Mouse (Mus musculus) liver, embryonic 13.5 days (tissue): ENCODE measurements at regions not wholly inside any gene's neighbourhood (a gene's known extent, or its start where the extent isn't known, plus 50 kb on each side); places are given as distances from the start of the nearest gene placed in this dataset.

Experiments used
- ATAC-seq: fragments of 200-750 bp; cut with Nextera tagmentation; 2 replicates; pipeline ENCODE4 v1.8.0; 2017; ENCODE audit warnings: low read depth, mild to moderate bottlenecking, moderate number of reproducible peaks, moderate library complexity
- DNase-seq: peaks from one replicate; pipeline ENCODE4 v3.0.0; 2022
- H3K27ac ChIP-seq: fragments of 300-500 bp; sonication (generic); 2 replicates; pipeline ENCODE4 v1.5.1; 2015; ENCODE audit warnings: moderate library complexity, mild to moderate bottlenecking, inconsistent platforms
- H3K27me3 ChIP-seq: fragments of 300-500 bp; sonication (generic); 2 replicates; pipeline ENCODE4 v1.6.1; 2015; ENCODE audit warnings: mild to moderate bottlenecking, inconsistent platforms
- H3K36me3 ChIP-seq: fragments of 300-500 bp; sonication (generic); 2 replicates; pipeline ENCODE4 v1.6.1; 2015; ENCODE audit warnings: mild to moderate bottlenecking, inconsistent platforms
- H3K4me1 ChIP-seq: fragments of 300-500 bp; sonication (generic); replicated peaks from 2 replicates; pipeline ENCODE4 v1.6.1; 2015; ENCODE audit warnings: inconsistent platforms
- H3K4me2 ChIP-seq: fragments of 300-500 bp; sonication (generic); 2 replicates; pipeline ENCODE4 v1.6.1; 2015; ENCODE audit warnings: inconsistent platforms, mild to moderate bottlenecking, moderate library complexity
- H3K4me3 ChIP-seq: fragments of 300-500 bp; sonication (generic); replicated peaks from 2 replicates; pipeline ENCODE4 v1.5.1; 2015; ENCODE audit warnings: mild to moderate bottlenecking, inconsistent platforms
- H3K9ac ChIP-seq: fragments of 300-500 bp; sonication (generic); 2 replicates; pipeline ENCODE4 v1.6.1; 2015; ENCODE audit warnings: mild to moderate bottlenecking, inconsistent platforms
- H3K9me3 ChIP-seq: fragments of 300-500 bp; sonication (generic); replicated peaks from 2 replicates; pipeline ENCODE4 v1.6.1; 2016; ENCODE audit warnings: inconsistent platforms
- WGBS: fragments of 180-500 bp; shearing (Covaris S2); methylation state at CpG from one replicate; pipeline ENCODE4 v1.1.7; 2015; ENCODE audit not compliant: insufficient replicate concordance; 5-methylcytosine and 5-hydroxymethylcytosine counted together

DNA sequence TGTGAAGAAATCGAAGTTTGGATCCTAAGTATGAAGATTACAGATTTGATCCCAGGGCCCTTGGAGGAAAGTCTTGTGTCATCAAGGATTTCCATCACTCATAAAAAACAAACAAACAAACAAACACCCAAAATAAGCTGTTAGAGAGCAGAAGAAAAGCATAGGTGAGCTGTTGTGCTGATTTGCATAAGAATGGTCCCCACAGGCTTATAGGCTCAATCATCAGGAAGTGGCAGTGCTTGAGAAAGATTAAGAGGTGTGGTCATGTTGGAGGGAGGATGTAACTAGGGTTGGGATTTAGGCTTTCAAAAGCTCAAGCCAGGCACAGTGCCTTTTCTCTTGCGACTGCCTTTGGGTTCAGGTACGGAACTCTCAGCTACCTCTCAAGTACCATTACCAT, 205.1 kb downstream of the Gm10260 start:
- no peak overlapping the region for H3K4me2 ChIP-seq
- no peak overlapping the region for H3K9ac ChIP-seq
- ATAC-seq (no peak), DNase-seq (no peak)
- no peaks in the 10 kb centered on the region for H3K27me3 ChIP-seq
- H3K36me3 ChIP-seq = no peaks in the 10 kb centered on the region
- H3K4me1 ChIP-seq = no peaks in the 10 kb centered on the region
- H3K4me3 ChIP-seq = no peak overlapping the region
- H3K9me3 ChIP-seq = no peaks in the 10 kb centered on the region
- H3K27ac ChIP-seq = no peak overlapping the region
- WGBS = 72% methylated on average over 3 of the region's 3 CpGs

DNA sequence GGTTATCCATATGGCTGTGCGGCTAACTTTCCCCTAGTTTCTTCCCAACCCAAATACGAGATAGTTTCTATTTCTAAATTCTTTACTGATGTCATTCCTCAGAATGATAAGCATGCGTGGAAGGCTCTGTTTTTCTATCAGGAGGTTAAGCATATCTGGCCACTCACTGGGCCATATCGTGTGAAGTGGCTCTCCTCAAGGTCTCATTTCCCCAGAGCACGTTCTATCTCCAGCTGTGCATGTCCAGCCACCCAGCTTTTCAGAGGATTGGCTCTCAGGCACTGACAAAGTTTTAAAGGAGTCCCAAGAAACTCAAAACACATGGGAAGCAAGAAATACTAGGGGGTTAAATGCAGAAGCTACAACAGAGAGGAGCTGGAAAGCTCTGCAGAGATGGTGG, 205.8 kb downstream of the Gm10260 start:
- 50% methylated on average over 5 of the region's 5 CpGs for WGBS
- no peak for ATAC-seq
- Histone ChIP-seq H3K27ac (no peak overlapping the region), H3K4me2 (no peak overlapping the region), H3K4me1 (no peaks in the 10 kb centered on the region), H3K9ac (no peak overlapping the region), H3K27me3 (no peaks in the 10 kb centered on the region), H3K9me3 (no peaks in the 10 kb centered on the region), H3K4me3 (no peak overlapping the region), H3K36me3 (no peaks in the 10 kb centered on the region)
- DNase-seq = no peak

DNA sequence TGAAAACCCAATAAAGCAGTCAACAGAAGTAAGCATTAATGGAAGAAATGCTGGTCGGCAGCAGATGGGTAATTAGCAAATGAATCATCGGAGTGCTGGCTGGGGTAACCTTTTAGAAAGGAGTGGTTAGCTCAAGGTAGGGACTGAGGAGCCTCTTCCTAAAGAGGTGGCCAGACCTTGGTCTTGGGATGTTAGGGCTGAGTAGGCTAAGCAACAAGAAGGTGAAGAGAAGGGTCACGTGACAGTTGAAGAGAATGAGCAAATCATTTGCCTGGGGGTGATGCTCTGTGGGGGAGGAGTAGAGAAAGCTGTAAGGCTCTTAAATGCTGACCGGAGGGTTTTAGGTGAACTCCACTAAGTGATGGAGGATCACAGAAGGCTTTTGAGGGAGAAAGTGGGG, 208.2 kb downstream of the Gm10260 start:
- ATAC-seq = no peak
- no peaks in the 10 kb centered on the region for H3K9me3 ChIP-seq
- H3K27ac ChIP-seq = no peak overlapping the region
- 69% methylated on average over 4 of the region's 4 CpGs for WGBS
- H3K9ac ChIP-seq = no peak overlapping the region
- H3K4me2 ChIP-seq = no peak overlapping the region
- DNase-seq = no peak
- H3K36me3 ChIP-seq = no peaks in the 10 kb centered on the region
- no peak overlapping the region for H3K4me3 ChIP-seq
- no peaks in the 10 kb centered on the region for H3K27me3 ChIP-seq
- H3K4me1 ChIP-seq = peaks cover 15% of the 10 kb centered on the region

DNA sequence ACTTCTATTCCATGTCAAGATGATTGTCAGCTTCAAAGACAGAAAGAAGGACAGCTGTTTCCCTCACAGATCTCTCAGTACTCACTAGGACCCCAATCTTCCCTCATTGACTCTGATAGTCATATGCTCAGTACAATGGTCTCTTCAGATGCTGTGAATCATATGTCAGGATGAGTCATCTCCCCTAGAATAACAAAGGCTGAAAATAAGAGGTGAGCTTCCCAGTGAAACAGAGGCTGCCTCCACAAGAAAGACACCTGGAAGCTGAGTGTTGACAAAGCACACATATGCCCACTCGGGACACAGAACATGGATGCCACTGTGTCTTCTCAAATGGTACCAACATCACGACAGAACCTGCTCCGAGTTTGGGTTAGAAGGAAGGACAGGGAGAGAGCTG, 209.6 kb downstream of the Gm10260 start:
- H3K27me3 ChIP-seq = no peaks in the 10 kb centered on the region
- H3K4me3 ChIP-seq = no peak overlapping the region
- no peak overlapping the region for H3K27ac ChIP-seq
- H3K9me3 ChIP-seq = no peaks in the 10 kb centered on the region
- no peak overlapping the region for H3K4me2 ChIP-seq
- no peaks in the 10 kb centered on the region for H3K36me3 ChIP-seq
- no peak overlapping the region for H3K9ac ChIP-seq
- peaks cover 21% of the 10 kb centered on the region for H3K4me1 ChIP-seq
- ATAC-seq (no peak), DNase-seq (no peak)
- 67% methylated on average over 3 of the region's 3 CpGs for WGBS

DNA sequence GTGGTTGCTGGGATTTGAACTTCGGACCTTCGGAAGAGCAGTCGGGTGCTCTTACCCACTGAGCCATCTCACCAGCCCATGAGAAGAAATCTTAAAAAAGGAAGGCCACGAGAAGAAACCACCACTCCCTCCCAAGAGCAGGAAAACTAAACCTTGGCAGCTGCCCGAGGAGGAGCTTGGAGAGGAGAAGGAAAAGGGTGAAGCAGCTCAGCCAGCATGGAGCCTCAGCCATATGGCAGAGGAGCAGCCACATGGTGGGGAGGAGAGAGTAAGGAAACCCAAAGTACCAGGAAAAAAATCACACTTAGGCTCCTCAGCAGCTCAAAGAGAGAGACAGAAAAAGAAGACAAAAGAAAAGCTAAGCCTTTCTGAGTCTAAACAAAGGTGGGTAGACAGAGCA, 210.3 kb downstream of the Gm10260 start:
- H3K9ac ChIP-seq = no peak overlapping the region
- no peak overlapping the region for H3K4me2 ChIP-seq
- no peak overlapping the region for H3K4me3 ChIP-seq
- no peaks in the 10 kb centered on the region for H3K36me3 ChIP-seq
- WGBS = 67% methylated on average over 5 of the region's 5 CpGs
- no peak for ATAC-seq
- H3K4me1 ChIP-seq = peaks cover 21% of the 10 kb centered on the region
- no peak overlapping the region for H3K27ac ChIP-seq
- no peaks in the 10 kb centered on the region for H3K27me3 ChIP-seq
- DNase-seq = no peak
- H3K9me3 ChIP-seq = no peaks in the 10 kb centered on the region

DNA sequence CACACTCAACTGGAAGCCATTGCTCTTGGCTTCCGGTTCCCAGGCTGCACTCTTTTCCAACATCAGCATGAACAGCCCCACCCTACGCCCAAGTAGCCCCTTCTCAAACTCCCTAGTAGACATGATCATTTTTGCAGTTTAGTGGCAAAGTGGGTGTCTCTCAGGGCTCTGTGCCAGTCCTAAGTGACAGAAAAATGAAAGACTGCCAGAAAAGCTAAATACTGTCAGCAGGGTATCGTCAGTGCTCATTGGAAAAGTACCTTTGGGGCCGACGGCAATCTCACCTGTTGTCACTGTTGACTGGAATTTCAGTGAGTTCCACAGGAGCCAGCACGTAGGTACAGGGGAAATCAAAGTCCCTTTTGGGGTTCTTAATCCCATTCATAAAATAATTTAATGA, 211.0 kb downstream of the Gm10260 start:
- Histone ChIP-seq H3K4me1 (peaks cover 21% of the 10 kb centered on the region), H3K36me3 (no peaks in the 10 kb centered on the region), H3K9me3 (no peaks in the 10 kb centered on the region), H3K27ac (0 out of 2 replicates have a peak overlapping the region, but pooled peaks have one; percentile 37), H3K9ac (no peak overlapping the region), H3K4me3 (no peak overlapping the region), H3K27me3 (no peaks in the 10 kb centered on the region), H3K4me2 (no peak overlapping the region)
- no peak for DNase-seq
- 64% methylated on average over 6 of the region's 6 CpGs for WGBS
- no peak for ATAC-seq

DNA sequence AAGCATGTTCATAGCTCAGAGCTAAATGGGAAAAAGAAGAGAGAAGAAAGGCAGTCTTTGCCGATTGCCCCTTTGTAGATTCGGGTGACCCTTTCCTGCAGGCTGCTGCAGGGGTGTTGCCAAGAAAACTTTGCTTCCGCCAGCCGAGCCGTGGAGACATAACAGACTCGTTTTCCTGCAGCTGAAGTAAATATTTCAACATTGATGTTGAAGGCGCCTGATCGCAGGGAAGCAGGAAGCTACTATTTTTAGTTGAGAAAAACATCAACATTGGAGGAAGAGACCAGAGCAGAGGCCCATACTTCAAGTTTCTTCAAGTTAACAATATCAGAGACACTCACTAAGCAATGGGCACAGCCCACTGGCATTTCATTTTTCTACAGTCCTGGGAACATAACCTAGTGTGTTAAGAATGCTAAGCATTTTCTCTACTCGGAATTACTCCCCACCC, 211.9 kb downstream of the Gm10260 start:
- Histone ChIP-seq H3K27me3 (no peaks in the 10 kb centered on the region), H3K4me3 (no peak overlapping the region), H3K4me1 (peaks cover 21% of the 10 kb centered on the region), H3K27ac (peak overlapping the region; percentile 37; the same call in 1 of the 2 replicates), H3K9me3 (no peaks in the 10 kb centered on the region), H3K9ac (no peak overlapping the region), H3K4me2 (no peak overlapping the region), H3K36me3 (no peaks in the 10 kb centered on the region)
- DNase-seq (no peak), ATAC-seq (no peak)
- WGBS = 13% methylated on average over 9 of the region's 9 CpGs

DNA sequence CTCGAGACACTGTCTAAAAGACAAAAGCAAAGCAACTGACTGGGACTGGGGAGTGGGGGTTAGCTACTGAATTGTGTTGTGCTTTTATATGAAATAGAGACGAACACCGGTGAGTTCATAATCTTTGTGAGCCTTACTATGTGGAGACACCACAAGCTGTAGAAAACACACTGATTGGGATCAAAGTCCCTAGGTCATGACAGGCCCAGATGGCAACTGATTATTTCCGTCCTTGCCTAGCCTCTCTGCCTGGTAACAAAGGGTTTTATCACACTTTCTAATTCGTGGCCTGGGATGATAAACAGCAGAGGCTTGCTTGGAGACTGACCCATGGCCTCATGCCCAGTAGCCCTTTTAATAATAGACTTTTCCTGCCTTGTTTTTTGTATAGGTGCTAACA, 213.5 kb downstream of the Gm10260 start:
- ATAC-seq = no peak
- DNase-seq = no peak
- no peak overlapping the region for H3K27ac ChIP-seq

DNA sequence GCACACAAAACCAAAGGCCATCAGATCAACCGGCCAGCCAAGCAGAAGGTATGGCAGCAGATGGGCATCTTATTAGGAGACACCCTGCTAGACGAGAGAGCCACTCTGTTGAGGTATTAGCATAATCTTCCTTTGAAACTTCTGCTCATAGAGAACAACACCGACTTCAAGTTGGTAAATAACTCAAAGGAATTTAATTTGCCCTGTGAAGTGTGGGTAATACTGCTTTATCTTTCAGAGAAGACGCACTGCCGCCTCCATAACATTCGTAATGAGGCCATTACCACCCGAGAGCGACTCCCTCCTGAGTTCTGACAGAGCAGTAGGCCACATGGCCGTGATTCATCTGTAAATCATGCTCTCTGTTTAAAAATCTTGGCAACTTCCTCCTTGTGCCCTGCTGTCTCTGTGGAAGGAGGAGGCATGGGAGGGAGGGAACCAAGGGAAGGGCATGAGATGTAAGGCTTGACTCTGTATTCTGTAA, 214.4 kb downstream of the Gm10260 start:
- Histone ChIP-seq H3K27me3 (no peaks in the 10 kb centered on the region), H3K27ac (no peak overlapping the region), H3K4me1 (peaks cover 21% of the 10 kb centered on the region), H3K36me3 (no peaks in the 10 kb centered on the region), H3K9me3 (no peaks in the 10 kb centered on the region), H3K4me3 (no peak overlapping the region), H3K9ac (no peak overlapping the region), H3K4me2 (no peak overlapping the region)
- ATAC-seq = no peak
- no peak for DNase-seq
- 44% methylated on average over 9 of the region's 9 CpGs for WGBS

More for the DNA sequence above, 213.5 kb downstream of the Gm10260 start:
- no peaks in the 10 kb centered on the region for H3K27me3 ChIP-seq
- H3K4me2 ChIP-seq = no peak overlapping the region
- H3K9ac ChIP-seq = no peak overlapping the region
- 25% methylated on average over 5 of the region's 5 CpGs for WGBS
- H3K9me3 ChIP-seq = no peaks in the 10 kb centered on the region
- H3K36me3 ChIP-seq = no peaks in the 10 kb centered on the region
- peaks cover 21% of the 10 kb centered on the region for H3K4me1 ChIP-seq
- no peak overlapping the region for H3K4me3 ChIP-seq

DNA sequence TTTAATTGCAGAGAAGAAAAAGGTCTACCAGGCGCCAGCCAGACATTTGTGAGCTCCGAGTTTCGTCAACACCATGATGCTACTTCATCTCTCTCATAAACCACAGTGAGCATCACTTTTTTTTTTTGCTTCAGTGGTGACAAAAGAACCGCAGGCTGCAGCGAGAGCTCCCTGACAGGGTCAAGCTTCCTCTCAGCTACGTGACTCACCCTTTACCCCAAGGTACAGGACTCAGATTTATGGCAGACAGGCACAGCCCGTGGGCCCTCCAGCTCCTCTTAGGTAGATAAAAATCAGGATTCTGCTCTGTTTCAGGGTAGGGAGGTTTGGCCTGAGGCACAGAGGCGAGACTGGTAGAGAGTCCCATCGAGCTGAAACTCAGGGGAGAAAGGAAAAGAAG, 220.7 kb downstream of the Gm10260 start:
- ATAC-seq (no peak), DNase-seq (no peak)
- Histone ChIP-seq H3K27me3 (no peaks in the 10 kb centered on the region), H3K4me1 (no peaks in the 10 kb centered on the region), H3K9ac (no peak overlapping the region), H3K36me3 (no peaks in the 10 kb centered on the region), H3K4me2 (no peak overlapping the region), H3K4me3 (no peak overlapping the region), H3K9me3 (no peaks in the 10 kb centered on the region), H3K27ac (no peak overlapping the region)
- WGBS = 36% methylated on average over 9 of the region's 9 CpGs

DNA sequence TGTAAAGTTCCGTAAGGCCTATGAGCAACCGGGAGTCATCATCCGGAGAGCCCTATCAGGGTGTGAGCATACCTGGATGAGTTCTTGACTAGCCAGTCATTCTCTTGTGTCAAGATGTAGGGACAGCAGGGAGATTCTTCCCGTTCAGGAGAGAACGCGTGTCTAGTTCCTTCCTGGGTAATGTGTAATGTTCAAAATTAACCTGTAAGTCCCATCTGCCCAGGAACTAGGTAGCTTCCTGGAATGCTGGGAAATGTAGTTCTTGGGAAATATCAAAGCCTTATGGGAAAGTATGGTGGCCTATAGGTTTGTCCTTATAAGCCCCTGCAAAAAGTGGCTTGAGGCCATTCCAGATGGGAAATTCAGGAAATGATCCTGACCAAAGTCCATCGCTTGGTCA, 222.0 kb downstream of the Gm10260 start:
- DNase-seq = no peak
- Histone ChIP-seq H3K4me3 (no peak overlapping the region), H3K9ac (no peak overlapping the region), H3K27ac (no peak overlapping the region), H3K36me3 (no peaks in the 10 kb centered on the region), H3K4me2 (no peak overlapping the region), H3K27me3 (no peaks in the 10 kb centered on the region), H3K9me3 (no peaks in the 10 kb centered on the region), H3K4me1 (peaks cover 4% of the 10 kb centered on the region)
- no peak for ATAC-seq
- WGBS = 81% methylated on average over 7 of the region's 7 CpGs

DNA sequence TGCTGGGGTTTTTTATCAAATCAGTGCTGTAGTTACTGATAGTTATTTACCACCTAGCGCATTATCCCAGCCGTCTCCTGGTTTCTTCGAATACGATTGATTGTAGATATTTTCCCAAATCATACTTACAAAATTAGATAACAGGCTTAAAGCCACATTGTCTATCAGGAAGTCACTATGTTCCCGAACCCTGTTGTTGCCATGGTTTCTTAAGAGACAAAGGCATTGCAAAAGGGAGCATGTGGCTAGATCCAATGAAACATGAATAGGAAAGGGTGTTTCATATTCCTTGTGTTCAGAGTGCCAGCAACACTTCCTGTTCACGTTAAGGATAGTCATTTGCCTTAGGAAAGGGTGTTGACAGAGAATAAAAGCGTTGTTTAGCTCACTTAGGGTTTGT, 222.7 kb downstream of the Gm10260 start:
- no peaks in the 10 kb centered on the region for H3K36me3 ChIP-seq
- ATAC-seq (no peak), DNase-seq (no peak)
- H3K27me3 ChIP-seq = no peaks in the 10 kb centered on the region
- H3K4me3 ChIP-seq = no peak overlapping the region
- peaks cover 4% of the 10 kb centered on the region for H3K4me1 ChIP-seq
- WGBS = 65% methylated on average over 7 of the region's 7 CpGs
- no peak overlapping the region for H3K9ac ChIP-seq
- H3K9me3 ChIP-seq = no peaks in the 10 kb centered on the region
- H3K27ac ChIP-seq = no peak overlapping the region
- no peak overlapping the region for H3K4me2 ChIP-seq
